Mouse (Mus musculus): Measurements from ENCODE around the gene Zfp965.
"Not testable (repeated sequence)": the region's sequence is repeated elsewhere in the genome, so short reads cannot be mapped to it uniquely, and the experiment has no call there.

Zfp965 gene

GRCm38 (mm10) chr2:175469685-175470084, at the start of gene Zfp965:
TSS of gene Zfp965 (plus strand) at chr2:175469985.
- DNase-seq: not testable (repeated sequence)

GRCm38 (mm10) chr2:175435707-175436106, 34.1 kb upstream of the Zfp965 start, which contains the start of gene Gm4724:
TSS of gene Gm4724 (minus strand) at chr2:175435807.
- not testable (repeated sequence) for DNase-seq

Data from cerebellum, adult 11-12 months (tissue).